Mouse (Mus musculus): ENCODE measurements around the gene Cpa2.
A peak's percentile ranks its signal among the peaks of the same experiment; 100 is the strongest.

DNA sequence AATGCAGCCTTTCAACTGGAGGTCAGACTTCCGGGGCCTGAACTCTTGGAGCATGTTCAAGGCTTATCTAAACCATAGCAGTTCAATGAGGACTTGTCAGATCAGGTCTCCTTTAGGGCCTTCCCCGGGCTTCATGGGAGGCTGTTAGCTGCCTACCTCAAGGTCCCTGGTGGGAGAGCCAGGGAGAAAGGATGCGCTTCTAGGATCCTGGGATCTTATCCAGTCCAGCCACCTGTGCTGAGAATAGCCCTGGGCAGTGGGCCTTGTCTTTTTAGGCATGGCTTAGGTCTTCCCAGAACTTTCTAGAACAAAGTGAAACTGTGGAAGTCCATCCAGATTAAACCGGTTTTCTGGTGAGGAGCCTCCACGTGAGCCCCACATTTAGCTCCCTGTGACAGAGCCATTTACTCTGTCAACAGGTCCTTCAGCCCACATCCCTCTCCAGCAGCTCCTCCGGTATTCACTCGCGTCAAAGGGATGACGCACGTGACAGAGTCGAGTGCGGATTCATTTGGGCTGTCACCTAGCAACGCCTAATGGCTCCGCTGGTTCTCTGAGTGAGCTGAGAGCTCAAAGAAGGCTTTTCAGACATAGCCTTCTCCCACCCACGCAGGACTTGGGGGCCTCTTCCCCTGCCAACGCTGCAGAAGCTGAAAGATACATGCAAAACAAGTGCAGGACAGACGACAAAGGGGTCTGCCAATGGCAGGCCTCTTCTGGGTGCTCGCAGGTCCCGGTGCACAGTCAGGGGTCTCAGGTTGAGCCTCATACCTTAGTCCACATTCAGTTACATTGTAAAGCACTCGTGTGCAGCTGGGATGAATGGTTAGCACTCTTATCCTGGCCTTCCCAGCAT lies 31.3 kb downstream of the Cpa2 start:
- TF ChIP-seq CTCF (IDR thresholded peaks at IDR 0.05) (no peak), EP300 (IDR thresholded peaks at IDR 0.05) (peak; percentile 72)

Data from lung, postnatal 0 days (tissue).